Mouse (Mus musculus): Measurements from ENCODE around the gene Zfp653.
A peak's percentile ranks its signal among the peaks of the same experiment; 100 is the strongest.

Zfp653 gene

DNA sequence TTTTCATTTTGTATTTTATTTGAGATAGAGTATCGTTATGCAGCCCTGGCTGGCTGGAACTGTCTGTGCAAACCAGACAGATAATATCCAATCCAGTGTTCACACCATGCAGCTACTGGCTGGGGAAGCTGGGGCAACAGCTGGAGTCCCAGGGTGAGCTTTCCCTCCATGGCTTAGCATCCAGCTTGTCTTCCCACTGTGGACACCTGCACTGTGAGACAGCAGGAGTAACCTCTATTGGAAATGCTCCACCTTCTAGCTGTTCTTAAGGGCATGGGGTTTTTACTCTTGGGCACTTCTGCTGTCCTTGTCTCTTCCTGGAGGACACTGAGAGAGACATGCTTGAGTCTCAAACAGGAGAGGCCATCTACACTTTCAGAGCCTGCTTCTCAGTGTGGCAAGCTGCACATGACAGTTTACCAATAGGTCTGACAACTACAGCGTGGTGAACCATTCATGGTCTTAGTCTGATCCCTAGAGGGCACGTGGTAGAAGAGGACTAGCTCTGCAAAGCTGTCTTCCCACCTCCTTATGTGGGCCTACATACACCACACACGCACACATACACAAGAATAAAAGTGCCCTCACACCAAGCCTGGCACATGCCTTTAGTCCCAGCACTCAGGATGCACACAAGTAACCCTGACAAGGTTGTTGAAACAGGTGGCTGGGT is 1.2 kb downstream of the Zfp653 start:
- DNase-seq (ENCODE audit: low read depth, low spot score) = no peak

DNA sequence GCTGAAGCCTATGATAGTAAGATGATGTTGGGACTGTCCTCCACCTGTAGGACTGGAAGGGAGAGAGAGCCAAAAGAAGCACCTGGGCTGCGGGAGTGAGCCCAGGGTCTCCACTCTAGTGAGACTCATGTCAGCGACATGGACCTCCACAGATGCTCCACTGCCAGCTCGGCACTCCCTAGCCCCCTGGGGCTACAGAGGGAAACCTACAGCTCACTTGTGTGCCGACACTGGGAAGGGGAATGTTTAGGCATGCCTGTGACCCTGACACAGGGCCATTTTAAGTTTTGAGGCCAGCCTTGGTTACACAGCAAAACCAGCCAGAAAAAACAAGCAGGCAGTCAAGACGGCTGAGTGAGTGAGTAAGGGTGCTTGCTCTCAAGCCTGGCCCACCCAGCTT is 4.0 kb downstream of the Zfp653 start:
- no peak for DNase-seq (ENCODE audit: low read depth, low spot score)

GRCm38 (mm10) chr9:22066433-22066832 is 4.7 kb downstream of the Zfp653 start:
- no peak for DNase-seq (ENCODE audit: low read depth, low spot score)

DNA sequence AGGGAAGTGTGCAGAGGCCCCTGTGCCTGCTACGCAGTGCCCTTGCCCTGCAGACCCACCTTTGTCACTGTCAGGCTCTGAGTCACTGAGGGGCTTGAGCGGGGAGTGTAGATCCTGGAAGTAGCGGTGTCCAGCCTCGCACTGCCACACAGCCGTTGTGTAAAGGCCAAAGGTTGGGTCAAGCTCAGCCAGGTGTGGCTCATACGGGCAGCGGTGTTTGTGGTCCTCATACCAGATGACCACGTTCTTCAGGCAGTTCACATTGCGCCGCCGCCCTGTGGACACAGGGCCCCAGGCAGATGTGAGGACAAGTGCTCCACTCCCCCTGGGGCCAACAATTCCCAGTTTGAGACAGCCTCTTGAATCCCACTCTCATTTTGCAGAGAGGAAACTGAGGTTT is 5.5 kb downstream of the Zfp653 start:
- DNase-seq (ENCODE audit: low read depth, low spot score) = no peak

GRCm38 (mm10) chr9:22064341-22064740 is 6.8 kb downstream of the Zfp653 start:
- no peak for DNase-seq (ENCODE audit: low read depth, low spot score)

DNA sequence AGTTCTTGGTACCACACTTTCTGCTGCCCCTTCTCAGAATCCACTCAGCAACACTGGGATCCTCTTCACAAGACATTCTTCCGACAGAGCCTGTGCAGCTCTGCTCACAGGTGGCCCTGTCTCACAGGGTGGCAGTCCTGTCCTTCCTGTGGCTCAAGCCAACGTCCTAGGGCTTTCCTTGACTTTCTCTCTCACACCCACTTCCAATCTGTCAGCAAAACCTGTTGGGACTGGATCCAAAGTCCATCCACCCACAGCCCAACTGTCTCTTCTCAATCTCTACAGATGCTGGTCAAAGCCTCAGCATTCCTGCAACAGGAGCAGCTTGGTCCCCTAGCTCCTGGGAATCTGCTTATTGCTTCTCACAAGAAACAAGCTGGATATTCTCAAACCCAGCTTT is 9.8 kb downstream of the Zfp653 start:
- DNase-seq (ENCODE audit: low read depth, low spot score) = no peak

GRCm38 (mm10) chr9:22058011-22058424 is 13.2 kb downstream of the Zfp653 start:
- DNase-seq (ENCODE audit: low read depth, low spot score) = no peak

GRCm38 (mm10) chr9:22057031-22057517 is 14.1 kb downstream of the Zfp653 start:
- no peak for DNase-seq (ENCODE audit: low read depth, low spot score)

DNA sequence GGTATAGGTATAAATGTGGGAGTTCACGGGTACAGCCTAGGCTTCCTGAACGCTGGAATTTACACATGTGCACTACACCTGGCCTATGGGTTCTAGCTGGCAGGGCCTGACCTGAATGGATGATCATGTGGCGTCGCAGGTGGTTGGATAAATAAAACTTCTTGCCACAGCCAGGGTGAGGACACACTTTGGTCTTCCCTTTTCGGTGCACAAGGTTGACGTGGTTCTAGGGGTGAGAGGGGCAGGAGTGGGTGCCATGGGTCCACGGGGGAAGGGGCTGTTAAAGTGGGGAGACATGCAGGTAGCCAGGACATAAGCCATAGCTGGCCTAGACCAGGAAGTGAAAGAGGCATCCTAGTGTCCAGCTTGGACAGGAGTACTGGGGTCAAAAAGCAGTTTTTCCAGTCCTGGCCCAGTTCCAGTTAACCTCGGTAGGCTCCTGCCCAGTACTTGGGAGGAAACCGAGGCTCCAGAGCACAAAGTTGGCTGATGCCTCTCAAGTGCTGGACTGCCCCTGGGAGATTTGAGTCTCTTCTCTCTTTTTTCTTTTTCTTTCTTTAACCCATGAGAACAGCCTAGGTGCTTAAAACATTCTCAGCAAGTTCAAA is 14.8 kb downstream of the Zfp653 start:
- DNase-seq (ENCODE audit: low read depth, low spot score) = no peak

GRCm38 (mm10) chr9:22055713-22056112 is 15.5 kb downstream of the Zfp653 start:
- DNase-seq (ENCODE audit: low read depth, low spot score) = no peak

- peak; percentile 64 for DNase-seq (ENCODE audit: low read depth, low spot score)
Measured at GRCm38 (mm10) chr9:22054411-22055076, 16.6 kb downstream of the Zfp653 start.

- DNase-seq (ENCODE audit: low read depth, low spot score) = no peak
Measured at GRCm38 (mm10) chr9:22053657-22054056, 17.5 kb downstream of the Zfp653 start.

GRCm38 (mm10) chr9:22051958-22052254 is 19.3 kb downstream of the Zfp653 start, which contains the start of gene Elavl3:
Elavl3 (minus strand) TSS chr9:22052023.
- DNase-seq (ENCODE audit: low read depth, low spot score) = no peak

- no peak for DNase-seq (ENCODE audit: low read depth, low spot score)
Measured at GRCm38 (mm10) chr9:22051161-22051957, 19.8 kb downstream of the Zfp653 start.

- DNase-seq (ENCODE audit: low read depth, low spot score) = peak; percentile 52
Measured at GRCm38 (mm10) chr9:22050351-22050889, 20.8 kb downstream of the Zfp653 start.

- no peak for DNase-seq (ENCODE audit: low read depth, low spot score)
Measured at GRCm38 (mm10) chr9:22049721-22050270, 21.4 kb downstream of the Zfp653 start.

GRCm38 (mm10) chr9:22049315-22049714 is 21.9 kb downstream of the Zfp653 start:
- DNase-seq (ENCODE audit: low read depth, low spot score) = no peak

- DNase-seq (ENCODE audit: low read depth, low spot score) = no peak
Measured at GRCm38 (mm10) chr9:22047329-22047728, 23.8 kb downstream of the Zfp653 start.

GRCm38 (mm10) chr9:22041832-22042231 is 29.3 kb downstream of the Zfp653 start:
- no peak for DNase-seq (ENCODE audit: low read depth, low spot score)

DNA sequence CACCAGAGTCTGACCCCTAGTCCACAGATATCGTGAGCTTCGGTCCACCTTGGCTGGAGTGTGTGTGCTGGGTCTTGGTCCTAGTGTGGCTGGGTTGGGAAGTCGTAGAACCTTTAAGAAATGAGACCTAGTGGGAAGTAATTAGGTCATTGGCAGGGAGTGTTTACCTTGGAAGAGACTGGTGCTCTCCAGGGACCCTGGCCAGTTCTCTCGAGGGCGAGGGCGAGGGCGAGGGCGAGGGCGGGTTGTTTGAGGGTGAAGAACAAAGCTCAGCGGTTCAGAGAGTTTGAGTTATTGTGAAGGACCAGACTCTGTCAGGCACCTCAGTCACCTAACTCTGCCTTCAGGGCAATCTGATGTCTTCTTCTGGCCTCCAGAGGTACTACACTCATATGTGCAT is 33.4 kb downstream of the Zfp653 start:
- no peak for DNase-seq (ENCODE audit: low read depth, low spot score)

GRCm38 (mm10) chr9:22035300-22036044 is 35.7 kb downstream of the Zfp653 start:
- no peak for DNase-seq (ENCODE audit: low read depth, low spot score)
